In the genomic region with DNA sequence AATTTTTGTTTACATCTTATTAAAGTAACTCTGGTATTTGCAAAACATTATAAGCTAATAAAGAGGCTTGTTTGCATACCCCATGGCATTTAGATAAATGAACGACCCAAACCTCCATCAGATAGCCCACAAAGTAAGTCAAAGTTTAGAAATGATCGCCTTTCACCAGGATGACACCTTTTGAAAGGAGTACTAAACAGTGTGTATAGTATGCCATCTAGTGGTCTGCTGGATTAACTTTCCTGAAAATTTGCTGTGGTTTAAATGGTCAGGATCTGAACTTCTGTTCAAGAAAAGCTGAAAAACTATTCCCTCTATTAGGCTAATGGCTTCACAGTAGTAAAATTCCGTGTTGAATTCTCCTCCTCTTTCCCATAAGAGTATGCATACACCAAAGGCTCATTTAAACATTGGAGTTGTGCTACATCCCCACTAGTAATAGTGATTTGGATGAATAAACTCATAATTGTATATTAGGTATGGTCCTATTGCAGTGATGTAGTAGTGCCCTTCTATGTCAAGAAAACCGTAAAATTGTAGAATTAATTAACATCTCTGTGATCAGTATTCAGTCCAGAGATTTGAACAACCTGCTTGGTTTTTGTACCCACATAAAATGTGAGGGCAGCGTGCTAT, we compare ENCODE assay signal across 9 mouse cellular contexts. TPM values are rescaled to one million over a fixed set of nuclear protein-coding genes. Genes with fewer than 3 reads are reported as not detected.
DNase-seq lines count a peak whose midpoint lies in the region; ATAC-seq and TF ChIP-seq lines count a peak whose summit lies in the region.
"Had no signal": no experiment of that assay in that cellular context is flagged by ENCODE, and none has a peak within 500 bp of the region (broad histone marks: within the 10 kb centered on the region; RNA-seq: fewer than 3 reads in every experiment).

No protein-coding gene starts in this region.

- 26% methylated on average over 5 of the region's 5 CpGs for WGBS in liver, adult 2 months
- WGBS in liver, embryonic 11.5 days: 33% methylated on average over 5 of the region's 5 CpGs
- 37% methylated on average over 5 of the region's 5 CpGs for WGBS in forebrain, postnatal 0 days
- WGBS in heart, embryonic 12.5 days: 29% methylated on average over 5 of the region's 5 CpGs

- TF ChIP-seq POLR2A in liver, adult 2 months (IDR thresholded peaks at IDR 0.05; ENCODE audit: extremely low read depth, insufficient read depth, low read length): no peak

- no peaks in the 10 kb centered on the region for H3K27me3 ChIP-seq in liver, adult 2 months (ENCODE audit: control insufficient read depth, insufficient read depth, low read length)
- H3K27me3 ChIP-seq in liver, embryonic 11.5 days (replicated peaks; ENCODE audit: control insufficient read depth, insufficient read depth, low read length): no peaks in the 10 kb centered on the region
- H3K27me3 ChIP-seq in forebrain, postnatal 0 days (ENCODE audit: insufficient read depth, low read length): no peaks in the 10 kb centered on the region
- no peaks in the 10 kb centered on the region for H3K27me3 ChIP-seq in heart, embryonic 12.5 days (replicated peaks)
- H3K27me3 ChIP-seq: heart, embryonic 13.5 days had no signal

- no peak for ATAC-seq in liver, embryonic 11.5 days (replicated peaks; ENCODE audit: low FRiP score)
- ATAC-seq in forebrain, postnatal 0 days: peak; percentile 74
- ATAC-seq in heart, embryonic 12.5 days (ENCODE audit: insufficient number of reproducible peaks, low FRiP score): no peak

- no peak overlapping the region for H3K4me3 ChIP-seq in liver, adult 2 months (ENCODE audit: insufficient read depth, low read depth, low read length)
- no peak overlapping the region for H3K4me3 ChIP-seq in liver, embryonic 11.5 days (ENCODE audit: low read depth, low read length)
- no peak overlapping the region for H3K4me3 ChIP-seq in forebrain, postnatal 0 days (ENCODE audit: low read depth, low read length)
- no peak overlapping the region for H3K4me3 ChIP-seq in heart, embryonic 12.5 days
- H3K4me3 ChIP-seq: heart, embryonic 13.5 days had no signal

- no peaks in the 10 kb centered on the region for H3K9me3 ChIP-seq in liver, embryonic 11.5 days (ENCODE audit: control insufficient read depth, low read length)
- no peaks in the 10 kb centered on the region for H3K9me3 ChIP-seq in forebrain, postnatal 0 days (ENCODE audit: low read length)
- H3K9me3 ChIP-seq in heart, embryonic 12.5 days (replicated peaks): no peaks in the 10 kb centered on the region
- H3K9me3 ChIP-seq: heart, embryonic 13.5 days had no signal

- H3K27ac ChIP-seq in liver, adult 2 months (replicated peaks; ENCODE audit: insufficient read depth, low read depth, low read length): no peak overlapping the region
- H3K27ac ChIP-seq in liver, embryonic 11.5 days (ENCODE audit: low read depth, low read length): no peak overlapping the region
- no peak overlapping the region for H3K27ac ChIP-seq in forebrain, postnatal 0 days (ENCODE audit: low read depth, low read length)
- H3K27ac ChIP-seq in heart, embryonic 12.5 days (ENCODE audit: poor library complexity, severe bottlenecking): no peak overlapping the region
- H3K27ac ChIP-seq: heart, embryonic 13.5 days had no signal

- H3K4me1 ChIP-seq in liver, adult 2 months (ENCODE audit: control insufficient read depth, insufficient read depth, low read length): no peaks in the 10 kb centered on the region
- no peaks in the 10 kb centered on the region for H3K4me1 ChIP-seq in liver, embryonic 11.5 days (replicated peaks; ENCODE audit: control insufficient read depth, insufficient read depth, low read length)
- H3K4me1 ChIP-seq in forebrain, postnatal 0 days (ENCODE audit: insufficient read depth): no peaks in the 10 kb centered on the region
- no peaks in the 10 kb centered on the region for H3K4me1 ChIP-seq in heart, embryonic 12.5 days (replicated peaks)
- H3K4me1 ChIP-seq: heart, embryonic 13.5 days had no signal

- no peak for TF ChIP-seq CTCF in liver, adult 2 months (IDR thresholded peaks at IDR 0.05; ENCODE audit: low read depth, low read length)
- peak; percentile 77 for TF ChIP-seq CTCF in forebrain, postnatal 0 days (IDR thresholded peaks at IDR 0.05; ENCODE audit: low read depth)

- H3K79me2 ChIP-seq in liver, adult 2 months (ENCODE audit: control insufficient read depth, insufficient read depth, low read length): no peaks in the 10 kb centered on the region

- no peak overlapping the region for H3K9ac ChIP-seq in liver, adult 2 months (ENCODE audit: low read depth, low read length)
- no peak overlapping the region for H3K9ac ChIP-seq in liver, embryonic 11.5 days (ENCODE audit: low read depth, low read length)
- no peak overlapping the region for H3K9ac ChIP-seq in forebrain, postnatal 0 days
- H3K9ac ChIP-seq in heart, embryonic 12.5 days: no peak overlapping the region
- H3K9ac ChIP-seq: heart, embryonic 13.5 days had no signal

- no peaks in the 10 kb centered on the region for H3K36me3 ChIP-seq in liver, adult 2 months (ENCODE audit: control insufficient read depth, insufficient read depth, low read length)
- no peaks in the 10 kb centered on the region for H3K36me3 ChIP-seq in liver, embryonic 11.5 days (ENCODE audit: control insufficient read depth, insufficient read depth, low read length)
- H3K36me3 ChIP-seq in forebrain, postnatal 0 days (ENCODE audit: insufficient read depth): no peaks in the 10 kb centered on the region
- H3K36me3 ChIP-seq in heart, embryonic 12.5 days: no peaks in the 10 kb centered on the region
- H3K36me3 ChIP-seq: heart, embryonic 13.5 days had no signal

- DNase-seq in liver, adult 2 months (ENCODE audit: extremely low read depth, low read depth, low spot score): peak; percentile 39
- DNase-seq in liver, embryonic 11.5 days (ENCODE audit: low spot score): no peak
- DNase-seq in adipocyte (ENCODE audit: low spot score): peak; percentile 41
- DNase-seq in forebrain, postnatal 0 days: peak; percentile 65
- DNase-seq in retina, embryonic 14.5 days (ENCODE audit: low spot score): peak; percentile 79
- DNase-seq in adrenal gland, postnatal 36 days: no peak

- H3K4me2 ChIP-seq in liver, embryonic 11.5 days: no peak overlapping the region
- no peak overlapping the region for H3K4me2 ChIP-seq in forebrain, postnatal 0 days (ENCODE audit: low read depth)
- no peak overlapping the region for H3K4me2 ChIP-seq in heart, embryonic 12.5 days
- H3K4me2 ChIP-seq: heart, embryonic 13.5 days had no signal

RNA-seq across cellular contexts. Expression of a gene that starts 38.9 kb away (rescaled TPM):
- not detected in 2 replicates for total RNA-seq in liver, adult 2 months (2014; rRNA removed)
- polyA plus RNA-seq in liver, adult 2 months (2012; rRNA removed): not detected in 2 replicates
- not detected in 2 replicates for polyA plus RNA-seq in liver, embryonic 11.5 days (2014; fragmentation: Nextera tagmentation; extraction: Ambion mirVana)
- not detected in 2 replicates for total RNA-seq in forebrain, postnatal 0 days (2014; rRNA removed)
- not detected in 2 replicates for polyA plus RNA-seq in forebrain, postnatal 0 days (2015; fragmentation: Nextera tagmentation; extraction: Ambion mirVana)
- not detected for total RNA-seq in adrenal gland, postnatal 36 days (2021)
- not detected in 2 replicates for polyA plus RNA-seq in heart, embryonic 12.5 days (2016; fragmentation: Nextera tagmentation; extraction: Ambion mirVana)
- total RNA-seq: left cerebral cortex, postnatal 14 days had no signal
- polyA plus RNA-seq: heart, embryonic 13.5 days had no signal

Comparison
In these comparisons a context has a peak if more than half of its experiments do, and no peak if none do; other contexts are left out.
1. DNase-seq: peak in liver, adult 2 months (single experiment), adipocyte (single experiment), forebrain, postnatal 0 days (single experiment) and retina, embryonic 14.5 days (single experiment); none in liver, embryonic 11.5 days (single experiment) and adrenal gland, postnatal 36 days (0 of 2).